Mouse (Mus musculus) intestine, embryonic 16.5 days (tissue): Measurements from ENCODE around the gene Klc2. TPM values are rescaled to one million over a fixed set of nuclear protein-coding genes. Genes with fewer than 3 reads are reported as not detected.

ENCODE experiments used
- ATAC-seq: fragments of 200-750 bp; cut with Nextera tagmentation; 2 replicates; pipeline ENCODE4 v1.8.0; 2017; ENCODE audit warnings: moderate TSS enrichment, moderate library complexity
- H3K27ac ChIP-seq: fragments of 300-500 bp; sonication (generic); 2 replicates; pipeline ENCODE4 v1.5.1; 2014; ENCODE audit warnings: mild to moderate bottlenecking, low read length
- H3K27me3 ChIP-seq: fragments of 300-500 bp; sonication (generic); replicated peaks from 2 replicates; pipeline ENCODE4 v1.6.1; 2014; ENCODE audit warnings: low read length, control low read depth, mixed read lengths; ENCODE audit not compliant: control insufficient read depth, insufficient read depth
- H3K36me3 ChIP-seq: fragments of 300-500 bp; sonication (generic); 2 replicates; pipeline ENCODE4 v1.6.1; 2014; ENCODE audit warnings: low read length, control low read depth; ENCODE audit not compliant: control insufficient read depth, insufficient read depth
- H3K4me1 ChIP-seq: fragments of 300-500 bp; sonication (generic); 2 replicates; pipeline ENCODE4 v1.6.1; 2014; ENCODE audit warnings: low read length, control low read depth, mixed read lengths; ENCODE audit not compliant: control insufficient read depth, insufficient read depth
- H3K4me2 ChIP-seq: fragments of 300-500 bp; sonication (generic); 2 replicates; pipeline ENCODE4 v1.6.1; 2014; ENCODE audit warnings: low read depth, low read length, control low read depth
- H3K4me3 ChIP-seq: fragments of 300-500 bp; sonication (generic); 2 replicates; pipeline ENCODE4 v1.5.1; 2014; ENCODE audit warnings: mild to moderate bottlenecking, low read length
- H3K9ac ChIP-seq: fragments of 300-500 bp; sonication (generic); 2 replicates; pipeline ENCODE4 v1.6.1; 2014; ENCODE audit warnings: low read depth, low read length
- H3K9me3 ChIP-seq: fragments of 300-500 bp; sonication (generic); 2 replicates; pipeline ENCODE4 v1.6.1; 2016; ENCODE audit warnings: low read length, control low read depth; ENCODE audit not compliant: control insufficient read depth
- WGBS: fragments of 180-500 bp; shearing (Covaris S2); extraction: QIAGEN DNeasy Blood & Tissue Kit; methylation state at CpG from one replicate; pipeline ENCODE4 v1.1.7; 2014; 5-methylcytosine and 5-hydroxymethylcytosine counted together
- polyA plus RNA-seq: library from polyadenylated mRNA; unstranded; fragments of >200 nt; fragmentation: Nextera tagmentation; extraction: Ambion mirVana; gene quantifications from 2 replicates; pipeline ENCODE4 v1.2.1, GENCODE M21; 2015

Klc2 gene
- polyA plus RNA-seq, 1 experiment from 2014 or later: 13.6 TPM

DNA sequence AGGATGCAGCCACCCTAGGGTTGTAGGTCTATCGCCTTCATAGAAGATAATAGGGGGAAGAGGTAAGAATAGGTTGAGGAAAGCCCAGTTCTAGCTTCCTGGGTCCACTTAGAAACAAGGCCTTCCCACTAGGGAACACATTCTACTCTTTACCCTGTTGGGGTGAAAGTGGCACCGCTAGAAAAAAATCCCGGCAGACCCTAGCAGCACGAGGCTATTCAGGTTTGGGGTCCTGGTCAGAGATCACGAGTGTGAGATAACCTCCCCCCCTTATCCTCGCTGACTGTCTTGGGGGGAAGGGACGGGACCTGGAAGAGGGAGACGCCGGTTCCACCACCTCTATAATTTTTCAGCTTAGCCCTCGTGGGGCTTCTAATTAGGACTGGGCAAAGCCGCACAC lies 47.3 kb downstream of the Klc2 start:
- peak overlapping the region; percentile 67 for H3K4me2 ChIP-seq
- H3K36me3 ChIP-seq: no peaks in the 10 kb centered on the region
- H3K27me3 ChIP-seq: peaks cover 23% of the 10 kb centered on the region; the same call in 1 of the 2 replicates
- peak overlapping the region; percentile 63 for H3K4me3 ChIP-seq
- H3K27ac ChIP-seq: peak overlapping the region; percentile 85
- no peak for ATAC-seq
- no peaks in the 10 kb centered on the region for H3K9me3 ChIP-seq
- 11% methylated on average over 11 of the region's 11 CpGs for WGBS
- peak overlapping the region; percentile 58 for H3K9ac ChIP-seq
- H3K4me1 ChIP-seq: peaks cover 58% of the 10 kb centered on the region

DNA sequence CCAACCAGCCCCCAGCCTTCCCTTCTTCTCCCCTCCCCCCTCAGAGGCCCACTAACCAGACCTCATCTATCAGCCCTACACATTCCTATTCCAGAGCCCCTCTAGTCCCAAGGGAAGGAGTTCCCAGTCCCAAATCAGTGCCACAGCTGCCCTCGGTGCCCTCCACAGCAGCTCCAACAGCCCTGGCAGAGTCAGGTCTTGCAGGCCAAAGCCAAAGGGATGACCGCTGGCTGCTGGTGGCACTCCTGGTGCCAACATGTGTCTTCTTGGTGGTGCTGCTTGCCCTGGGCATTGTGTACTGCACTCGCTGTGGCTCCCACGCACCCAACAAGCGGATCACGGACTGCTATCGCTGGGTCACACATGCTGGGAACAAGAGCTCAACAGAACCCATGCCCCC lies 48.4 kb downstream of the Klc2 start:
- Histone ChIP-seq H3K4me1 (peaks cover 62% of the 10 kb centered on the region), H3K9ac (peak overlapping the region; percentile 50), H3K4me3 (peak overlapping the region; percentile 63), H3K27ac (0 out of 2 replicates have a peak overlapping the region, but pooled peaks have one; percentile 20), H3K36me3 (no peaks in the 10 kb centered on the region), H3K4me2 (peak overlapping the region; percentile 67), H3K9me3 (no peaks in the 10 kb centered on the region), H3K27me3 (peaks cover 23% of the 10 kb centered on the region; the same call in 1 of the 2 replicates)
- ATAC-seq: no peak
- WGBS: 73% methylated on average over 7 of the region's 7 CpGs

GRCm38 (mm10) chr19:5069486-5069885 lies 48.9 kb downstream of the Klc2 start:
- Histone ChIP-seq H3K4me2 (peak overlapping the region; percentile 67), H3K27me3 (peaks cover 23% of the 10 kb centered on the region; the same call in 1 of the 2 replicates), H3K27ac (0 out of 2 replicates have a peak overlapping the region, but pooled peaks have one; percentile 20), H3K4me1 (peaks cover 67% of the 10 kb centered on the region), H3K9me3 (no peaks in the 10 kb centered on the region), H3K36me3 (no peaks in the 10 kb centered on the region), H3K4me3 (peak overlapping the region; percentile 63), H3K9ac (peak overlapping the region; percentile 81)
- 68% methylated on average over 5 of the region's 5 CpGs for WGBS
- ATAC-seq: no peak

DNA sequence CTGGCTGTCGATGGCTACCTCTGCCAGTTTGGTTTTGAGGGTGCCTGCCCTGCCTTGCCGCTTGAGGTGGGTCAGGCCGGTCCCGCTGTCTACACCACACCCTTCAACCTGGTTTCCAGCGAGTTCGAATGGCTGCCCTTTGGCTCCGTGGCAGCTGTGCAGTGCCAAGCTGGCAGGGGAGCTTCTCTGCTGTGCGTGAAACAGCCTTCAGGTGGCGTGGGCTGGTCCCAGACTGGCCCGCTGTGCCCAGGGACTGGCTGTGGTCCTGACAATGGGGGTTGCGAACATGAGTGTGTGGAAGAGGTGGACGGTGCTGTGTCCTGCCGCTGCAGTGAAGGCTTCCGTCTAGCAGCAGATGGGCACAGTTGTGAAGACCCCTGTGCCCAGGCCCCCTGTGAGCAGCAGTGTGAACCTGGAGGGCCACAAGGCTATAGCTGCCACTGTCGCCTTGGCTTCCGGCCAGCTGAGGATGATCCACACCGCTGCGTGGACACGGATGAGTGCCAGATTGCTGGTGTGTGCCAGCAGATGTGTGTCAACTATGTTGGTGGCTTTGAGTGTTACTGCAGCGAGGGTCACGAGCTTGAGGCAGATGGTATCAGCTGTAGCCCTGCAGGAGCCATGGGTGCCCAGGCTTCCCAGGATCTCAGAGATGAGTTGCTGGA lies 49.7 kb downstream of the Klc2 start:
- H3K9me3 ChIP-seq: no peaks in the 10 kb centered on the region
- peak overlapping the region; percentile 81 for H3K9ac ChIP-seq
- H3K27me3 ChIP-seq: peaks cover 26% of the 10 kb centered on the region; the same call in 1 of the 2 replicates
- H3K4me1 ChIP-seq: peaks cover 67% of the 10 kb centered on the region
- WGBS: 34% methylated on average over 21 of the region's 21 CpGs
- H3K4me2 ChIP-seq: peak overlapping the region; percentile 67
- peak overlapping the region; percentile 63 for H3K4me3 ChIP-seq
- no peaks in the 10 kb centered on the region for H3K36me3 ChIP-seq
- H3K27ac ChIP-seq: peak overlapping the region; percentile 95; the same call in 1 of the 2 replicates
- ATAC-seq: no peak

GRCm38 (mm10) chr19:5067867-5068569 lies 50.3 kb downstream of the Klc2 start, which contains the start of gene Cd248:
Gene Cd248 (plus strand): TSS chr19:5068078.
- WGBS: 1% methylated on average over 49 of the region's 56 CpGs
- Histone ChIP-seq H3K4me2 (peak within 1 kb of the TSS; percentile 67), H3K4me1 (peaks cover 62% of the 10 kb centered on the region), H3K9ac (peak within 1 kb of the TSS; percentile 81), H3K27me3 (peaks cover 26% of the 10 kb centered on the region; the same call in 1 of the 2 replicates), H3K36me3 (no peaks in the 10 kb centered on the region), H3K4me3 (peak within 1 kb of the TSS; percentile 63), H3K9me3 (no peaks in the 10 kb centered on the region), H3K27ac (peak within 1 kb of the TSS; percentile 95)
- peak; percentile 67 for ATAC-seq

- Histone ChIP-seq H3K4me3 (peak overlapping the region; percentile 63), H3K4me1 (peaks cover 55% of the 10 kb centered on the region), H3K9ac (peak overlapping the region; percentile 81), H3K4me2 (peak overlapping the region; percentile 67), H3K36me3 (no peaks in the 10 kb centered on the region), H3K27me3 (peaks cover 26% of the 10 kb centered on the region; the same call in 1 of the 2 replicates), H3K27ac (peak overlapping the region; percentile 95), H3K9me3 (no peaks in the 10 kb centered on the region)
- ATAC-seq: peak; percentile 12
- 9% methylated on average over 15 of the region's 15 CpGs for WGBS
Measured at GRCm38 (mm10) chr19:5067040-5067799, 51.1 kb downstream of the Klc2 start.

DNA sequence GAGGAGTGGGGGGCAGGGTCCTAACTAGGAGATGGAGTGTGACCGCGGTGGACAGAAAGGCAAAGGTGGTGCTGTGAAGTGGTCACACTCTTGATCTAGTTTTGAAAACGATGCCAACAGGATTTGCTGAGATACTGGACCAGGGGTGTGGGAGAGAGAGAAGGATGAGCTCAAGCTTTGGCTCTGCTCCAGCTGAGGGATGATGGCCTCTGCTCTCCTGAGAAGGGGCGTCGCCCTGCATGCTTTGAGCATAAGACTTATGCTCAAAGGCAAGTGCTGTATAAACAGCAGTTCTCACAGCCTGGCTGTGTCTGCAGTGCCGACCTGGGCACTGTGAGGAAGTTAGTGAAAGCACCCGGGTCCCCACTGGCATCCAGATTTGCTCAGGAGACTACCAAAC lies 53.3 kb downstream of the Klc2 start:
- 42% methylated on average over 7 of the region's 7 CpGs for WGBS
- no peak for ATAC-seq
- Histone ChIP-seq H3K27ac (peak overlapping the region; percentile 24; the same call in 1 of the 2 replicates), H3K27me3 (peaks cover 25% of the 10 kb centered on the region; the same call in 1 of the 2 replicates), H3K4me1 (peaks cover 55% of the 10 kb centered on the region), H3K4me3 (no peak overlapping the region), H3K9ac (no peak overlapping the region), H3K4me2 (no peak overlapping the region), H3K9me3 (no peaks in the 10 kb centered on the region), H3K36me3 (no peaks in the 10 kb centered on the region)

DNA sequence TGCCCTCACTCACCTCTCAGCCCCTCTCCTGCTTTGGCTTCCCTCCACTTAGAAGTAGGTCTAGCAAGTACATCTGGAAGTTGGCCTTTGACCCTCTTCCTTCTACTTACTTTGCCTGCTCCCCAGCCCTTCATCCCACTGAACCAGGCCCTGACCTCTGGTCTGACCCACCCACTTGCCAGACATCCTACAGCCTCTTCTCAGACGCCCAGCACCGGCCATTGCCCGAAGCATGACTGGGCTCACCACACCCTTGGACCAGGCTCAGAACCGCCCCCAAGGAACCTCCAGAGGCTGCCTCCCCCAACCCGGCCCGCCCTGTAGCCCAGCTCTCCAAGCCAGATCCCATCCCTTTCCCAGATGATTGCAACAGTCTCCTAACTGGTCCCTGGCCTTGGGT lies 55.9 kb downstream of the Klc2 start:
- H3K4me1 ChIP-seq: peaks cover 46% of the 10 kb centered on the region
- H3K27ac ChIP-seq: no peak overlapping the region
- H3K9ac ChIP-seq: no peak overlapping the region

GRCm38 (mm10) chr19:5062041-5062440 lies 56.3 kb downstream of the Klc2 start:
- Histone ChIP-seq H3K9ac (no peak overlapping the region), H3K36me3 (no peaks in the 10 kb centered on the region), H3K27ac (no peak overlapping the region), H3K4me2 (no peak overlapping the region), H3K4me1 (peaks cover 42% of the 10 kb centered on the region), H3K27me3 (peaks cover 6% of the 10 kb centered on the region; the same call in 1 of the 2 replicates), H3K9me3 (no peaks in the 10 kb centered on the region), H3K4me3 (no peak overlapping the region)
- ATAC-seq: no peak
- WGBS: 79% methylated on average over 5 of the region's 5 CpGs

More for the DNA sequence above, 55.9 kb downstream of the Klc2 start:
- Histone ChIP-seq H3K9me3 (no peaks in the 10 kb centered on the region), H3K27me3 (peaks cover 10% of the 10 kb centered on the region; the same call in 1 of the 2 replicates), H3K4me3 (no peak overlapping the region), H3K36me3 (no peaks in the 10 kb centered on the region), H3K4me2 (no peak overlapping the region)
- no peak for ATAC-seq
- WGBS: 58% methylated on average over 6 of the region's 6 CpGs
